Mouse (Mus musculus): ENCODE measurements at regions not wholly inside any gene's neighbourhood (a gene's known extent, or its start where the extent isn't known, plus 50 kb on each side); places are given as distances from the start of the nearest gene placed in this dataset.
A peak's percentile ranks its signal among the peaks of the same experiment; 100 is the strongest.

DNA sequence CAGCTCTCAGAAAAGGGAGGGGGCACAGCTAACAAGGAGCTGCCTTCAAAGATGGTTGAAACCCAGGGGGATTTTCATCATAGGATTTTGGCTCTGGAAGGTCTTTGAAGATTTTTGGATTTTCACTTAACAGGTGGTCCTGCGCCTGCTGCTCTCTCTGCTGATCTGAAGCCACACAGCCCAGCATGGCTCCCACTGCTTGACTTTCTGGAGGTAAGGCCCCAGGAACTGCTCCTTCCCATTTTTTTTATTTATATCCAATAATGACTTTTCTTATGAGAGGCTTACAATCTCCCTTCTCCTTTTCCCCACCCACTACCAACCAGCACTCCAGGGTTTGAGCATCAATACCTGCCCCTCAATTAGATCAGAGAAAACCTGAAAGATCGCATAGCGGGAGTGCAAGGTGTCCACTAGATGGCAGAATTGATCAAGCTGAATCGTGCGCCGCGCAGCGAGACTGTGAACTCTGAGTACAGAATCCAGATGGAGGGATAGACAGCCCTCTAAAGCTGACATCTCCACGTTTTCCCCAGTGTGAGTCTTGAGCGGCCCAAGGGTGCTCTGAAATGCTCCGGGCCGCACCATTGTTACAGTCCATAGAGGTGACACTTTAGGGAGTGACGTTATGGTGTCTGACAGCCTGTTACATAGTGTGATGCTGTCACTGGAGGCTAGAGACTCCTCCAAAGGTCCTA, 194.6 kb upstream of the Ednrb start:
- ATAC-seq (replicated peaks in 1 of 2; ENCODE audit: insufficient read depth in 1 of 2, low FRiP score in 2 of 2, low TSS enrichment in 1 of 2, low read depth in 1 of 2, poor library complexity in 2 of 2, severe bottlenecking in 2 of 2): peak; percentile 88 to 91

GRCm38 (mm10) chr14:104033606-104034005, 189.4 kb upstream of the Ednrb start:
- ATAC-seq (replicated peaks in 1 of 2; ENCODE audit: insufficient read depth in 1 of 2, low FRiP score in 2 of 2, low TSS enrichment in 1 of 2, low read depth in 1 of 2, poor library complexity in 2 of 2, severe bottlenecking in 2 of 2): no peak

GRCm38 (mm10) chr14:104030784-104031470, 186.7 kb upstream of the Ednrb start:
- ATAC-seq (replicated peaks in 1 of 2; ENCODE audit: insufficient read depth in 1 of 2, low FRiP score in 2 of 2, low TSS enrichment in 1 of 2, low read depth in 1 of 2, poor library complexity in 2 of 2, severe bottlenecking in 2 of 2): no peak

DNA sequence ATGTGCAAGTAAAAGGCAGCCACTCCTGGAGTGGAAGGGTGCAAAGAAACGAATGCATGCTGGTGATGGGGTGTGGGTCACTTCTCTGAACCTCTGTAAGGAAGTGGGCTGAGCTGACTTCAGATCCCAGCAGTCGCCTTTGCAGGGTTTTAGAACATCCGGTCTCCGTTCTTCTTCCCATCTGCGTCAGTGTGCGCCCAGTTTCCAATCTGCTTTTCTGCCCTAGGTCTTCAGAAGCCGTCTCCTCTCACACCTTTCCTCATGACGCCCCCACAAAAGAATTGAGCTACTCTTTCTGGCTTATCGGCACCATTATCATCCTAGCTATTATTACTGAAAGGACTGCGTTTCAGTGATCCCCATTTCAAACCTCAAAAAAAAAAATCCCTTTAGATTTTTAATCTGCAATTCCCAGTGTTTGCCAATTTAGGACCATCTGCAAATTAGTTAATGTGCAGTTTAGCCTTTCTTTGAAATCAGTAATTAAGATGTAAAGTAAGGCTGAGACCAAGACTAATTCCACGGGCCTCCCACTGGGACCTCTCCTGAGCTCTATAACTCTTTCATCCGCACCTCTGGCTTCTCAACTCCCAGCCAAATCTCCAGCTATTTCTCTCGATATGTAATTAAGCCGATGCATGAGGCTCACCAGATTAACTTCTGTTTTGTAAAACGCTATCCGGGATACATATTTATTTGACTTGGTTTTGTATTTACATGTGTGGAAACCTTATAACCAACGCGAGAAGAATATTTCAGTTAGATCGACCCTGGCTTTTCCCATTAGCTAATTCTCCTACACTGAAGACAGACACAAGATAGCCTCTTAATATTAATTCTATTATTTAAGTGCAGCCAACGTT, 185.7 kb upstream of the Ednrb start:
- 0 out of 4 replicates have a peak, but pooled peaks of 1 of the 2 experiments have one; percentile 25 for ATAC-seq (replicated peaks in 1 of 2; ENCODE audit: insufficient read depth in 1 of 2, low FRiP score in 2 of 2, low TSS enrichment in 1 of 2, low read depth in 1 of 2, poor library complexity in 2 of 2, severe bottlenecking in 2 of 2)

GRCm38 (mm10) chr14:104027900-104028285, 183.7 kb upstream of the Ednrb start:
- no peak for ATAC-seq (replicated peaks in 1 of 2; ENCODE audit: insufficient read depth in 1 of 2, low FRiP score in 2 of 2, low TSS enrichment in 1 of 2, low read depth in 1 of 2, poor library complexity in 2 of 2, severe bottlenecking in 2 of 2)

DNA sequence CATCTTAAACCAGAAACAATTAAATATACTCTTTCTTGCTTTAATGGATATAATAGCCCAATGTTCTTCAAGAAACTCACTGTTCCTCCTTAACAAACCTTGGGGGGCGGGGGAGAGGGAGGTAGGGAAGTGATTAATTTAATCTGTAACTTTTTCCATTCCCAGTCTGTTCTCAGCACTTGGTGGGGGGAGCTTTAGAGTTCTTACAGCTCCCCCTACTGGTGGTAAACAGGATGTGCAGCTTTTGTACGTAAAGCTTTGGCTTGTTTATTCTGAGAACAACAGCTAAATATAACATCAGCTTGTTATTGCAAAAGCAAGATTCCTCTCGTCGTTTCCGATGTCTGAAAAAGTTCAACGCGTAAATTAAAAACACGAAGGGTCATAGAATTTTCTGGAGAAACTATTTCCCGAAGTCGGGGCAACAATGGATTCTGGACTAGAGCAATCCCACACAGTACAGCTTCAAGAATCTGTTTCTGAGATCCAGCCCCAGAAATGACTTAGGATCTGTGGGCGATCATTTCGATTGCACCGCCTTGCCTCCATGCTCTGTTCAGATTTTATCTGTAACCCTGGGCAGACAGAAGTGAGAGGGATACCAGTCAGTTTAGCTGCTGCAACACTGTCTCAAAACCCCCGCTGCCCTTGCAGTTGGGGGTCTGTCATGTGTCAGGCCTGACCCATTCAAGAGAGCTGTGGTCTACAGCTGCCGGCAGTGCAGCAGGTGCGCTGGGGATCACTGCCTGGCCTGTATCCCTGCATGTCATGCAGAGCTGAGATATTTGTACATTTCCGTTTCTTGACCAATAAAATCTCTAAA, 183.1 kb upstream of the Ednrb start:
- ATAC-seq (replicated peaks in 1 of 2; ENCODE audit: insufficient read depth in 1 of 2, low FRiP score in 2 of 2, low TSS enrichment in 1 of 2, low read depth in 1 of 2, poor library complexity in 2 of 2, severe bottlenecking in 2 of 2): peak; percentile 94 to 96

DNA sequence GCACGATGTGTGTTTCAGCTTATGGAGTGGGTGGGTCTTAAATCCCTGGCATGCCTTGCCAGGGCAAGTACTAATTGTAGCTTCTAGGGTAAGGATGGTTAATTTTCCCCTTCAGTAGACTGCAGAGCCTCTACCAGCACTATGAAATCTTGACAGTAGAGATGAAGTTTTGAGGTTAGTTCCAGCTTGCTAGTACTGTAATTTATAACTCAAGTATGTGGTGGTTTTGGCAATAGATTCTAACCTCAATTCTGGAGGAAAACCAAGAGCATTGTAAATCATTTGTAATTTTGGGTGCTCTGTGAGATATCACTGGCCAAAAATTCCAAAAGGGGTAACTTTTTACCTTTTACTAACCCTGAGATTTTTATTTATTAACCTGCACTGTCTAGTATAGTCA, 164.3 kb upstream of the Ednrb start:
- peak; percentile 69 to 81 for ATAC-seq (replicated peaks in 1 of 2; ENCODE audit: insufficient read depth in 1 of 2, low FRiP score in 2 of 2, low TSS enrichment in 1 of 2, low read depth in 1 of 2, poor library complexity in 2 of 2, severe bottlenecking in 2 of 2)

GRCm38 (mm10) chr14:104006426-104006825, 162.2 kb upstream of the Ednrb start:
- ATAC-seq (replicated peaks in 1 of 2; ENCODE audit: insufficient read depth in 1 of 2, low FRiP score in 2 of 2, low TSS enrichment in 1 of 2, low read depth in 1 of 2, poor library complexity in 2 of 2, severe bottlenecking in 2 of 2): no peak

DNA sequence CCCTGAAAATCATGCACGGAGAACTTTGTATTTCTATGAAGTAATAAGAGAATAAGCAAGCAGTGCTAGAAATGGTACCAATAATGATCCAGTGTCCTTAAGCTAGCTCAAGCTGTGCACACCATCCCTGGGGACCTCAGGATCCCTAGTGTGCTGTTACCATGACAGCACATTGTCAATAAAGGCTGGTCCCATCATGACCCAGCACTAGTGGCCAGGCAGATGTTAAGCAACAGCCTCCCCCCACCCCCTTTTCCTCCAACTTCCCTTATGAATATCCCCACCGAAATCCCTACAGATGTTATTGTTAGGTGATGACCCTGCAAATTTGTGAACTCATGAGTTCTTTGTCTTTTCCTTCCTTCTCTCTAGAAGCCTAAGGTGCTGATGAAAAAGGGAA, 160.9 kb upstream of the Ednrb start:
- ATAC-seq (replicated peaks in 1 of 2; ENCODE audit: insufficient read depth in 1 of 2, low FRiP score in 2 of 2, low TSS enrichment in 1 of 2, low read depth in 1 of 2, poor library complexity in 2 of 2, severe bottlenecking in 2 of 2): peak in 1 of 2 experiments; percentile 34; a peak in 1 of 4 replicates

GRCm38 (mm10) chr14:104002421-104002820, 158.2 kb upstream of the Ednrb start:
- ATAC-seq (replicated peaks in 1 of 2; ENCODE audit: insufficient read depth in 1 of 2, low FRiP score in 2 of 2, low TSS enrichment in 1 of 2, low read depth in 1 of 2, poor library complexity in 2 of 2, severe bottlenecking in 2 of 2): no peak

DNA sequence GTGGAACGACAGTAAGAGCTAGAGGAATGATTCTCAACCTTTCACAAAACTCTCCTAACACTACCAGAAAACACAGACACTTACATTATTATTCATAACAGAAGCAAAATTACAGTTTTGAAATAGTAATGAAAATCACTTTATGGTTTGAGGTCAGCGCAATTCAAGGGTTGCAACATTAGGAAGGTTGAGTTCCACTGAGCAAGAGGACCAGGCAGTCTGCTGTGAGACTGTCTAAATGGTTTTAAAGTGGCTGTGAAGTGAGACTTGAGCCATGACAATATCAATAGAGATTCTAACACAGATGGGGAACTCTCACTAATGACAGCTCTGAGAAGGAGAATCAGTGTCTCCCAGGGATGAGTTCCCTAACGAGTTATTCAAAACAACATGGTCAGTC, 146.2 kb upstream of the Ednrb start:
- ATAC-seq (replicated peaks in 1 of 2; ENCODE audit: insufficient read depth in 1 of 2, low FRiP score in 2 of 2, low TSS enrichment in 1 of 2, low read depth in 1 of 2, poor library complexity in 2 of 2, severe bottlenecking in 2 of 2): no peak

DNA sequence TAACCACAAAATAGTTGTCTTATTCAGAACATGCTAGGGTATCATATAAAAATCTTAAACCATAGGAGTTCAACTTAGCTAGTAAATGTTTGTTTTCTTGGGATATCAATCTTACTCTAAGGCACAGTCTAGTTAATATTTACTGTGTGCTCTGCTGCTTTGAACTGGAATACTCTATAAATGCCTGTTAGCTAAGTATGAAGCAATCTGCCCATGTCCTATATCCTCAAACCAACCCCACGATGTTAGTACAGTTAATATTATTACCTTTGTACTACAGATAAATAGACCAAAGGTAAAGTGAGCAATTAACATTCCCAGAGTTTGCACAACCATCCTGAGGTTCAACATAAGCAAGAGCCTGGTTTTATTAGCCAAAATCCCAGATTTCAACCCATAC, 145.7 kb upstream of the Ednrb start:
- no peak for ATAC-seq (replicated peaks in 1 of 2; ENCODE audit: insufficient read depth in 1 of 2, low FRiP score in 2 of 2, low TSS enrichment in 1 of 2, low read depth in 1 of 2, poor library complexity in 2 of 2, severe bottlenecking in 2 of 2)

DNA sequence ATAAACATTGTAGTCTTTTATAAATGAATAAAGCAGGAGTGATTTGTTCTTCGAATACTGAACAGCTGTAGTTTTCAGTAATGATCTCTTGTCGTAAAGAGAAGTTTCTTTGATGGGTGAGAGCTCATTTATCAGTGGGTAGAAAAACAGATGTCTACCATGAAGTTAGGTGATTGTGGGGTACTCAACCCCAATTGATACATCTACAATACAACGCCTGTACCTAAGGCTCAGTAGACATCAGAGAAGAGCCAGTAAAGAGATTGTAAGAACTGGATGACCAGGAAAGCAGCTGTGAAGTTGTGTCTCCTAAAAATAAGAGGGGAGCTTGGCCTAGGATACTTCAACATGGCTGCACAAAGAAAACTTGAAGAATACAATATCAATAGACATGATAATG, 143.1 kb upstream of the Ednrb start:
- no peak for ATAC-seq (replicated peaks in 1 of 2; ENCODE audit: insufficient read depth in 1 of 2, low FRiP score in 2 of 2, low TSS enrichment in 1 of 2, low read depth in 1 of 2, poor library complexity in 2 of 2, severe bottlenecking in 2 of 2)

DNA sequence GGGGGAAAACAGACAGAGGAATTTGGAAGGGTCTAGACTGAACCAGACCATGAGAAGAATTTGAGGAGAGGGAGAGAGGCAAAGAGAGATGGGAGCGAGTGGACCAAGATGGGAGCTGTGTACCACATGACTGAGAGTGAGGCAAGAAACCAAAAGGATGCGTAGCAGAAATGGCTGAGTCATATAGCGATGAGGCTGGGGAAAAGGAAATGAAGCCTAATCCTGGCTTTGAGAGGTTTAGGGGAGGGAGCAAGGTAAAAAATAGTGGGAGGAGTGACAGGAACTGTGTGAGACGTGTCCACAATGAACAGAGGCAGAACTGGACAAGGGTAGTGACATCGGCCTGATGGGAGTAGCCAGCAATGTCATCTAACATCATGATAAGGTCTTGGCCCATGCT, 140.1 kb upstream of the Ednrb start:
- ATAC-seq (replicated peaks in 1 of 2; ENCODE audit: insufficient read depth in 1 of 2, low FRiP score in 2 of 2, low TSS enrichment in 1 of 2, low read depth in 1 of 2, poor library complexity in 2 of 2, severe bottlenecking in 2 of 2): no peak

- peak; percentile 22 to 56; a peak in 2 of 4 replicates for ATAC-seq (replicated peaks in 1 of 2; ENCODE audit: insufficient read depth in 1 of 2, low FRiP score in 2 of 2, low TSS enrichment in 1 of 2, low read depth in 1 of 2, poor library complexity in 2 of 2, severe bottlenecking in 2 of 2)
Measured at GRCm38 (mm10) chr14:103978808-103979207, 134.6 kb upstream of the Ednrb start.

GRCm38 (mm10) chr14:103977769-103978168, 133.6 kb upstream of the Ednrb start:
- no peak for ATAC-seq (replicated peaks in 1 of 2; ENCODE audit: insufficient read depth in 1 of 2, low FRiP score in 2 of 2, low TSS enrichment in 1 of 2, low read depth in 1 of 2, poor library complexity in 2 of 2, severe bottlenecking in 2 of 2)

GRCm38 (mm10) chr14:103973955-103974354, 129.8 kb upstream of the Ednrb start:
- ATAC-seq (replicated peaks in 1 of 2; ENCODE audit: insufficient read depth in 1 of 2, low FRiP score in 2 of 2, low TSS enrichment in 1 of 2, low read depth in 1 of 2, poor library complexity in 2 of 2, severe bottlenecking in 2 of 2): no peak

Measured in hematopoietic stem cell, adult 5-6 weeks (primary cell).